Mouse (Mus musculus): ENCODE results near the gene Gm45521.
A peak's percentile ranks its signal among the peaks of the same experiment; 100 is the strongest.

Gm45521 gene

DNA sequence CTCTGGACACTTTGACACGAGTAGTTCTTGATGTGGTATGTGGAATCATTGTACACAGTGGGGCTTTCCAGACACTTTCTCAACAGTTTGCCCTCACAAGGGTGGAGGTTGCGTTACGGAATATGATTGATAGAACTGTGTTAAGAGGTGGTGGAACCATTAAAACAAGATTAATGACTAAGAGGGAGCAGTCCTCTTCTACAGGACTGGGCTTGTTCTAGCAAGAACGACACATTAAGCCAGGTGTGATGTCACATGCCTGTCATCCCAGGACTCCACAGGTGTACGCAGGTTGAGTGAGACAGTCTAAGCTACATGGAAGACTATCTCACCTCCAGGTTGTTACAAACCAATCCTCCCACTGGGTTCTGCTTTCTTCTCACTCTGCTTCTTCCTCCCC lies 42.3 kb downstream of the Gm45521 start:
- DNase-seq (ENCODE audit: low spot score in 2 of 2) = no peak

DNA sequence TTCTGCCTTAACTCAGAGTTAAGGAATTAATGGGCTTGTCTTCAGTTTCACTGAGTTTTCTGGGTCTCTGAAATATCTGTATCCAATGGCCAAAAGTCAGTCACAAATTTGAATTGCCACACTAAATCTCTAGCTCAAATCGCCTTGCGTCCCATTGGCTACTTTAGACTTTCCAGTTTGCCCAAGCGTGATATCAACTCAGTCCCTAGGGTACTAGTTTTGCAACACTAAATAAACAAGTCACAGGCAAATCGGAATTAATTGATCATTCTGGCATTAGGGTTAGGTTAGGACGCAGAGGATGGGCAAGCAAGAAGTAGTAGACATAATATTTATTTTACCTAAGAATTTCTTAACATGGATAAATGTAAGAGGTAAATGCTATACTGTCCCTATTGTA lies 43.2 kb downstream of the Gm45521 start:
- no peak for DNase-seq (ENCODE audit: low spot score in 2 of 2)

DNA sequence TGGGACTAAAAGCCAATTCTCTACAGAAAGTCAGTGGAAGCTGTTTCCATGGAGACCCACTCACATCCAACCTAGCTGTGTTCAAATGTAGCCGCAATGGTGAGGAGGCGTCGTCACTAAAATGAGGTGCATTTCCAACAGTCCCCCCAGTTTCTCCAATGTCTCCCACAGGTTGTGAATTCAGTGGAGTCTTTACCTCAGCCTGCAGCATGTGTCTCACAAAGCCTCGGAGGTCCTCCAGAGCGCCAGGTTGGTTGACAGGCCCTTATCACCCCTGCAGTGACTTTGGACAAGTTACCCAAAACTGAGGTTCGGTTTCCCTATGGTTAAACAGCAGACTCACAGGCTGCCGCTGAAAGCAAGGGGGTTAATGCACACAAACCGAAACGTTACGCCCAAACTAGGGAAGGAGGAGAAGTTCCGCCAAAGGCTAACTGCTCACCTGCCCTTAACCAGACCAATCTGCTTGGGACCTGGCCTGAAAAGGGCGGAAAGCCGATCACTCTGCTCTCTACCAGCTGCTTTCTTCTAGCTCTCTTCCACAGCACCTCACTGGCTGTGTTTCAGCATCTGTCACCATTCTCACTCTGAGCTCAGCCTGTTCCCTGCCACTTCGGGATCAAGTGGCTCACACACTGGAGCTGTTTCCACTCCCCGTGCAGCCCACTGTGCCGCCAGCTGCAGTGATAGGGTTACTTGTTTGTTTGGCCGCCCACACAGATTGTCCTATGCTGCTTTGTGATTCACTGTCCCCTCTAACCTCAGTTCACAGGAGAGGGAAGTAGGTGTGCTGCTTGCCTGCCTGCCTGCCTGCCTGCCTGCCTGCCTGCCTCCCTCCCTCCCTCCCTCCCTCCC lies 44.0 kb downstream of the Gm45521 start:
- DNase-seq (ENCODE audit: low spot score in 2 of 2) = peak; percentile 51 to 68

DNA sequence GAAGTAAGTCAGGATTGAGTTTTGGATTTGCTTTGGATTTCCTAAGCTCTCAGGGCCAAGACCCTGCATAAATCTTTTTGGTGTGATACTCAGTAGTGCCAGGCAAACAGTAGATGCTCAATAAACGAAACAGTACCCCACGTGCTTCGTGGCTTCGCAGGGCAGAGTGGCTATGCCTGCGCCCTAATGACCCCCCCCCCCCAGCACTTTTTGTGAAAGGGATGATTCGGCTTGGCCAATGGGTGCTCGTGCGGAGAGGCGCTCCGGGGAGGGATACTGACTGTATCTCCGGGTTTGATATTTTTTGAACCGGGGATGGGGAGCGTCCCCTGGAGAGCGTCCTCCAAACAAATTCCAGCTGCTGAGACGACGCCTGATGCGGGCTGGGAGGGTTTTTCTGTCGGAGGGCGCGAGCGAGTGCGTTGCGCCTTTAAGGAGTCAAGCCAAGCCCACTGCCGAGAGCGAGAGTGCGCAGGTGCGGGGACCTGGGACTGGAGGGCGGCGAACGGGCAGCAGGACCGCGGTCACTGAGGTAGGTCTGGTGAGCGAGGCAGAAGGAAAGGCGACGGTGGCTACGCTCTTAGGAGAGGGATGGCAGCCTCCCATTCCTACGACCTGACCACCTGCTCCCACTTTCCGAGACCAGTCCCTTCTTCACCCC lies 45.5 kb downstream of the Gm45521 start, which contains the start of gene Abhd6:
Gene Abhd6 (plus strand): TSS at position 471 of the 661 bp plus-strand sequence.
- peak; percentile 91 to 93 for DNase-seq (ENCODE audit: low spot score in 2 of 2)

DNA sequence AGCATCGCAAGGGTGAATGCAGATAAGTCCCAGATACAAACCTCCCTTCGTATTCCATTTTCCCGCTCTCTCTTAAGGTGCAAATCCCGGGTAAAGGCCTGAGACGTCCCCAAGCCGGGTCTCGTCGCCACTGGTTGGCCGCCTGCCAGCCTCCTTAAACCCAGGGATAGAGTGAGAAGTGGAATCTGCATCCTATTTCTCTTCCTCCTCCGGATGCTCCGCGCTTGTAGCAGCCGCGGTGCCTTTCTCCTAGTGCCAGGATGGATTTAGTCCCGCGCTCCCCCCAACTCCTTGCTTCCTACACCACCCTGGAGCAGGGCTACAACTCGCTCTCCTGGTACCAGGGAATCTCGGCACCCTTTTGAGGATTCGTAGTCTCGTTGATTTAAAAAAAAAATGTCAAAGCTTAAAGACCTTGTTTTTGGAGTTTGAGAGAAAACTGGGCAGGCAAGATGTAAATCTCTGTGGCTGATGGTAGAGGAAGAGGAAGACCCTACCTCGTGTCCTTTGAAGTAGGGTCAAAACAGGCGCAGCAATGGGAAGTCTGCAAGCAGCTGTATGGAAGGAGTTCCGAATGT lies 46.1 kb downstream of the Gm45521 start:
- DNase-seq (ENCODE audit: low spot score in 2 of 2) = peak; percentile 79 to 82

DNA sequence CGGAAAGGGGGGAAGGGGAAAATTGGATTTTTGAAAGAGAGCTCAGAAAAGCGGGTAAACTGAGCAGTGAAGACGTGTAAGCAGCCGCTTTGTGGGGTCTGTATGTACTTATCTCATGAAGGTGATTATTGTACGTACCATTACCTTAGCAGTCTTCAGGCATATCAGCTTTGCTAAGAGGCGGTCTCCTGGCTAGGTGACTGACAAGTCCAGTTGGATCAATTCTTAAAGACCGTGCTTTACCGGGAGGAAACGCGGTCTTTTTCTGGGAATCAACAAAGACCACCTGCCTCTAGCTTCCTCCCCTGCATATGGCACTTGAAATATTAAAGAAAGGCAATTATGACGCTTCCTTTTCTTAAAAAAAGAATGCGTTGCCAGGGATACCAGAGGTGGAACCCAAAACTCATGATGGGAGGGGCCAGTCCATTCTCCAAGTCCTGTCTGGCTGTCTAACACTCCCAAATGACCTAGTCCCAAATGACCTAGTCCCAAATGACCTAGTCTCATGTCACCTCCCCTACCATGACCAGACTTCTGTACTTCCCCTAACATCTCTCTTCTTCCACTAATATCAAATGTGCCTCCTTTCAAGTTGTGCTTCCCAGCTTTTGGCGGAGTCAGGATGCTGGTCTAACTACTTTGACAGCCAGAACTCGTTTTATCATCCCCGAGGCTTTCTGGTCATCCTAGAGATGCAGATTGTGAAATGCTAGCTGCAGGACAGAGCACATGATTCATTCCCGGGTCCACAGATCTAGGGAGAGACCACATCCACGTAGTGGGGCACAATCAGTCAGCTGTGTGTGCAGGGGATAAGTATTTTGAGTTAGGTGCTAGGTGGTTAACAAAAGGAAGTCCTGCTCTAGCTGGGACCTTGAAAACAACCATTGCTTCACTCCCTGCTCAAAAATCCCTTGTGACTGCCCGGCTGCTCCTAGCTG lies 46.9 kb downstream of the Gm45521 start:
- peak in 1 of 2 experiments; percentile 22 for DNase-seq (ENCODE audit: low spot score in 2 of 2)

DNA sequence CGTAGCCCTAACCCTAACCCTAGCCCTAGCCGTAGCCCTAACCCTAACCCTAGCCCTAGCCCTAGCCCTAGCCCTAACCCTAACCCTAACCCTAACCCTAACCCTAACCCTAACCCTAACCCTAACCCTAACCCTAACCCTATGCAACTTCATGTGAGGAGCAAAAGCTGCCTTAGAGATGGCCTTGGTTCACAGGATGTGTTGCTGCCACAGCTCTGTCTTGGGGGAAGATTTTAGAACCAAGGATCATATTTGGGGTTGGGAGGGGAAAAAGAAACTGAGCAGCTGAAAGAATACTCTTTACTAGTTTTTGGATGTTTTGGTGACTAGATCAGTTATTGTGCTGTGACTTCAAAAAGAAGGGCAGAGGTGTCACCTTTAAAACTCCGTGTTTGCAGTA lies 49.0 kb downstream of the Gm45521 start:
- peak in 1 of 2 experiments; percentile 7 for DNase-seq (ENCODE audit: low spot score in 2 of 2)

DNA sequence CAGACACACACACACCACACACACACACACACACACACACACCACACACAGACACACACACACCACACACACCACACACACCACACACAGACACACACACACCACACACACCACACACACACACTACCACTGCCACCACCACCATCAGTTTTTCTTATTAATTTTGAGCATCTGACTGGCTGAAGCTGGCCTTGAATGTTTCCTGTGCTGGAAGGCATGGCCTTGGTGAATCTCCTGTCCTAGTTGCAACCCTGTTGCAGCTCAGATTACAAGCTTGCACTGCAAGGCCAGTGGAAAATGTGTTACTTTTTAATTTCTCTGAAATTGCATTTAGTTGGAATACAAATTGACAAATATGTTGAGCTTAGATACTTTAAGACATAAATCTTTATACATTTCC lies 50.0 kb downstream of the Gm45521 start:
- no peak for DNase-seq (ENCODE audit: low spot score in 2 of 2)

DNA sequence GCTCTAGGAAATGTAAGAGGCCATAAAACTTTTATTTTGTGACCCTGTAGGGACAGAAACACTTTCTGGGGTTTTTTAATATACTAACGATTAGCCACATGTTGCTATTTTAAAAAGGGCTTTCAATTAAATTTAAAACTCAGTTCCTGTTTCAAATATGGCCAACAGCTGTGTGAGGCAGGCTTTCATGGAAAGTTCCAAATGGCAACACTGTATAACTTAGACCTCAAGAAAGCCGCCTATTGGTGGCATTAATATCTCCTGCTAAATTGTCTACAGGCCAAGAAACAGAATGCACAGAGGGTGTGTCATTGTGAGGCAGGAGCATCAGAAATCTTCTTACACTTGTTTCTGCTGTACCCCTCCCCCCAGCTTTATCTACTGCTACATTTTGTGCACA lies 50.4 kb downstream of the Gm45521 start:
- no peak for DNase-seq (ENCODE audit: low spot score in 2 of 2)

DNA sequence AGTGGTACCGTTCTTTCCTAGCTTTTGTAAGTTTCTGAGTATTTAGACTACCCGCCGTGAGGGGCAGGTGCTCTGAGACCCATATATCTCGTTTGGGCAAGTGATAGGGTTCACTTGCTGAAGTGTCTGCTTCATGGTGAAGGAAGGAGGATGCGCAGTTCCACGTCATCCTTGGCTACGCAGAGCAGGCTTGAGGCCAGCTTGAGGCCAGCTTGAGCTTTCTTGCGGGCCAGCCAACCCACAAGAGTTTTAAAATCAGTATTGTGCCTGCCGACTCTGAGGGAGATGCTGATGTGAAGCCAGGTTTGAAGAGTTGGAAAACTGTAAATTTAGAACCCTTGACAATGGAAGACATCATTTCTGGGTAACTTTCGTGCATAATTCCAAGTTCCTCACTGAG lies 50.8 kb downstream of the Gm45521 start:
- DNase-seq (ENCODE audit: low spot score in 2 of 2) = peak; percentile 67 to 73
